9 mouse cellular contexts compared by ENCODE assay signal in genomic region chr15:99368583-99369266, GRCm38 (mm10). TPM values are rescaled to one million over a fixed set of nuclear protein-coding genes. Genes with fewer than 3 reads are reported as not detected.
DNase-seq lines count a peak whose midpoint lies in the region; ATAC-seq and TF ChIP-seq lines count a peak whose summit lies in the region.
"Had no signal": no experiment of that assay in that cellular context is flagged by ENCODE, and none has a peak within 500 bp of the region (broad histone marks: within the 10 kb centered on the region; RNA-seq: fewer than 3 reads in every experiment).

No protein-coding gene starts in this region.

- TF ChIP-seq POLR2A in cortical plate, adult 2 months (IDR thresholded peaks at IDR 0.05; ENCODE audit: extremely low read depth, insufficient read depth, low read length) = no peak

- H3K4me1 ChIP-seq in kidney, embryonic 15.5 days = peaks cover 40% of the 10 kb centered on the region
- H3K4me1 ChIP-seq in cortical plate, adult 2 months (ENCODE audit: control insufficient read depth, insufficient read depth, low read length) = peaks cover 2% of the 10 kb centered on the region; the same call in 1 of the 2 replicates
- H3K4me1 ChIP-seq in hindbrain, embryonic 16.5 days (ENCODE audit: control insufficient read depth, insufficient read depth, low read depth, low read length) = peaks cover 14% of the 10 kb centered on the region
- H3K4me1 ChIP-seq in midbrain, embryonic 15.5 days = peaks cover 14% of the 10 kb centered on the region

- H3K9ac ChIP-seq in kidney, embryonic 15.5 days = peak overlapping the region; percentile 90
- peak overlapping the region; percentile 35; the same call in 1 of the 2 replicates for H3K9ac ChIP-seq in hindbrain, embryonic 16.5 days (ENCODE audit: low read depth, low read length)
- H3K9ac ChIP-seq in midbrain, embryonic 15.5 days = no peak overlapping the region

- 0 out of 2 replicates have a peak overlapping the region, but pooled peaks have one; percentile 95 for H3K27ac ChIP-seq in kidney, embryonic 15.5 days
- no peak overlapping the region for H3K27ac ChIP-seq in cortical plate, adult 2 months (ENCODE audit: insufficient read depth, low read length)
- H3K27ac ChIP-seq in hindbrain, embryonic 16.5 days (ENCODE audit: low read depth, low read length) = no peak overlapping the region
- no peak overlapping the region for H3K27ac ChIP-seq in midbrain, embryonic 15.5 days
- H3K27ac ChIP-seq: macrophage had no signal

- 44% methylated on average over 4 of the region's 4 CpGs for WGBS in kidney, embryonic 15.5 days
- WGBS in hindbrain, embryonic 16.5 days = 73% methylated on average over 4 of the region's 4 CpGs
- WGBS in midbrain, embryonic 15.5 days = 78% methylated on average over 4 of the region's 4 CpGs

- no peaks in the 10 kb centered on the region for H3K9me3 ChIP-seq in kidney, embryonic 15.5 days (replicated peaks)
- H3K9me3 ChIP-seq in hindbrain, embryonic 16.5 days (ENCODE audit: control insufficient read depth, low read length) = no peaks in the 10 kb centered on the region
- no peaks in the 10 kb centered on the region for H3K9me3 ChIP-seq in midbrain, embryonic 15.5 days

- DNase-seq in kidney, adult 18-20 months = no peak
- no peak for DNase-seq in spleen, postnatal 36 days (ENCODE audit: low spot score in 2 of 2)
- DNase-seq in adrenal gland, adult 2 months = no peak

- no peaks in the 10 kb centered on the region for H3K27me3 ChIP-seq in kidney, embryonic 15.5 days
- H3K27me3 ChIP-seq in hindbrain, embryonic 16.5 days (replicated peaks; ENCODE audit: control insufficient read depth, insufficient read depth, low read length) = no peaks in the 10 kb centered on the region
- 0 out of 2 replicates have a peak, but pooled peaks cover 3% of the 10 kb centered on the region for H3K27me3 ChIP-seq in midbrain, embryonic 15.5 days (replicated peaks)

- ATAC-seq in kidney, embryonic 15.5 days (replicated peaks; ENCODE audit: low FRiP score) = no peak
- no peak for ATAC-seq in hindbrain, embryonic 16.5 days
- ATAC-seq in midbrain, embryonic 15.5 days (replicated peaks) = no peak
- no peak for ATAC-seq in inflammation-experienced regulatory T-cells, adult 6 months

- peak overlapping the region; percentile 66 for H3K4me2 ChIP-seq in kidney, embryonic 15.5 days
- H3K4me2 ChIP-seq in hindbrain, embryonic 16.5 days (ENCODE audit: low read length) = peak overlapping the region; percentile 74
- peak overlapping the region; percentile 61 for H3K4me2 ChIP-seq in midbrain, embryonic 15.5 days

- H3K4me3 ChIP-seq in kidney, embryonic 15.5 days (replicated peaks) = peak overlapping the region; percentile 90
- H3K4me3 ChIP-seq in cortical plate, adult 2 months (ENCODE audit: insufficient read depth, low read length) = peak overlapping the region; percentile 33; the same call in 1 of the 2 replicates
- H3K4me3 ChIP-seq in hindbrain, embryonic 16.5 days (ENCODE audit: low read length) = peak overlapping the region; percentile 55
- peak overlapping the region; percentile 72 for H3K4me3 ChIP-seq in midbrain, embryonic 15.5 days

- H3K36me3 ChIP-seq in kidney, embryonic 15.5 days = no peaks in the 10 kb centered on the region
- H3K36me3 ChIP-seq in hindbrain, embryonic 16.5 days (ENCODE audit: control insufficient read depth, insufficient read depth, low read length) = no peaks in the 10 kb centered on the region
- no peaks in the 10 kb centered on the region for H3K36me3 ChIP-seq in midbrain, embryonic 15.5 days (replicated peaks)

- TF ChIP-seq CTCF in cortical plate, adult 2 months (IDR thresholded peaks at IDR 0.05; ENCODE audit: extremely low read depth, insufficient read depth, low read length) = no peak

RNA-seq across cellular contexts. Expression of gene Fmnl3, which starts 1.6 kb away (rescaled TPM):
- polyA plus RNA-seq in kidney, embryonic 15.5 days (2015; fragmentation: Nextera tagmentation; extraction: Ambion mirVana) = 31.7 and 32.4 TPM in 2 replicates
- polyA plus RNA-seq in cortical plate, adult 2 months (2012; rRNA removed) = 13.7 and 15.4 TPM in 2 replicates
- 7.4 and 9.7 TPM in 2 replicates for polyA plus RNA-seq in hindbrain, embryonic 16.5 days (2015; fragmentation: Nextera tagmentation; extraction: Ambion mirVana)
- 9.1 and 10.0 TPM in 2 replicates for polyA plus RNA-seq in midbrain, embryonic 15.5 days (2015; fragmentation: Nextera tagmentation; extraction: Ambion mirVana)
- 10 to 100 TPM in 1 of 3 experiments, 1 to 10 TPM in 2; 5.5 to 13.4 (median 9.2) TPM for polyA plus RNA-seq in inflammation-experienced regulatory T-cells, adult 6 months (2017; shearing (Covaris generic))
- 10 to 100 TPM; 13.9 to 23.6 TPM for total RNA-seq in adrenal gland, adult 2 months (2021)
- polyA plus RNA-seq in adrenal gland, adult 2 months (2012; rRNA removed) = 19.7 and 22.2 TPM in 2 replicates

RNA-seq across cellular contexts. Expression of gene Tmbim6, which starts 24.0 kb away (rescaled TPM):
- polyA plus RNA-seq in kidney, embryonic 15.5 days (2015; fragmentation: Nextera tagmentation; extraction: Ambion mirVana) = 502 and 516 TPM in 2 replicates
- 369 and 399 TPM in 2 replicates for polyA plus RNA-seq in cortical plate, adult 2 months (2012; rRNA removed)
- 346 and 350 TPM in 2 replicates for polyA plus RNA-seq in hindbrain, embryonic 16.5 days (2015; fragmentation: Nextera tagmentation; extraction: Ambion mirVana)
- polyA plus RNA-seq in midbrain, embryonic 15.5 days (2015; fragmentation: Nextera tagmentation; extraction: Ambion mirVana) = 276 and 282 TPM in 2 replicates
- 1,000 to 10,000 TPM; 1,026 to 1,183 (median 1,027) TPM for polyA plus RNA-seq in inflammation-experienced regulatory T-cells, adult 6 months (2017; shearing (Covaris generic))
- total RNA-seq in adrenal gland, adult 2 months (2021) = 100 to 1,000 TPM; 549 to 716 TPM
- 1,176 and 1,311 TPM in 2 replicates for polyA plus RNA-seq in adrenal gland, adult 2 months (2012; rRNA removed)

Comparison
In these comparisons a context has a peak if more than half of its experiments do, and no peak if none do; other contexts are left out.
1. H3K4me3 ChIP-seq: peak in every context shown above with its lines; median percentile 90 in kidney, embryonic 15.5 days; 72 in midbrain, embryonic 15.5 days; 55 in hindbrain, embryonic 16.5 days; 33 in cortical plate, adult 2 months.